Mouse (Mus musculus) lung, postnatal 4 days (tissue): ENCODE data around the gene Gramd1b.
A peak's percentile ranks its signal among the peaks of the same experiment; 100 is the strongest.

Source experiments
- DNase-seq, 2 experiments: peaks; one replicate each; pipeline ENCODE4 v3.0.0; 2021

Gramd1b gene

DNA sequence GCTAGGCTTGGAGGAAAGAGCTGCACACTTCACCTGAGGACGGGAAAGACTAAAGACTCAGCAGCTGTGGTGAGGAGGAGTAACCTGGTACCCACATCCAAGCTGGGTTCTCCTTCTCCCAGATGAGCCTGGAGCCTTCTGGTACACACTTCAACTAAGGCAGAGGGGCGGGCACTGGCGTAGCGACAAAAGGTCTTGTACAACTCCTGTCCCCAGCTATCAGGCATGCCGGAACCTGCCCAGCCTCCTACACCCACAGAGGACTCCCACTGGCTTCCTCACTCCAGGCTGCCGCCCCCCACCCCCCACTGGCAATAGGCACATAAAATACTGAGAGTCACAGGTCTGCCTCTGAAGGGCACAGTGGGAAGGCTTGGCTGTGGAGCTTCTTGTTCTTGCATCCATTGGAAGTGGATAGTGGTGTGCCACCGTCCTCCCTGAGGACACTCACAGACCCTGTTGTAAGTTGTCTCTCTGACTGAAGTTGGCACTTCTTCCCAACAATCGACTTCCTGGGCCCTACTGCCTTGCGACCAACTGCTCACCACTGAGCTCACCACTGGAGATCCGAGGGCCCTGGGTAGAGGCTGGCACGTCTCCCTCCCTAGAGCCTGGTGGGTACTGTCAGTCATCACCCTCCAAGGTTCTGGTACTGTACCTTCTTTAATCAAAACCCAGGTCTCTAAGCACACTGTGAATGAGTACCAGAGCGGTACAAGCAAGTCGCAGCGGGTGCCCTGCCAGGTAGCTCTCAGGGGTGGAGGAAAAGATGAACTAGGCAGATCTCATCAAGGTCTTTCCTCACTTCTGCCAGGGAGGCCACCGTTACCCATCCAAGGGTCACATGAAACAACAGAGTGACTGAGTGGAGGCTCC lies 199.5 kb downstream of the Gramd1b start:
- DNase-seq = no peak

DNA sequence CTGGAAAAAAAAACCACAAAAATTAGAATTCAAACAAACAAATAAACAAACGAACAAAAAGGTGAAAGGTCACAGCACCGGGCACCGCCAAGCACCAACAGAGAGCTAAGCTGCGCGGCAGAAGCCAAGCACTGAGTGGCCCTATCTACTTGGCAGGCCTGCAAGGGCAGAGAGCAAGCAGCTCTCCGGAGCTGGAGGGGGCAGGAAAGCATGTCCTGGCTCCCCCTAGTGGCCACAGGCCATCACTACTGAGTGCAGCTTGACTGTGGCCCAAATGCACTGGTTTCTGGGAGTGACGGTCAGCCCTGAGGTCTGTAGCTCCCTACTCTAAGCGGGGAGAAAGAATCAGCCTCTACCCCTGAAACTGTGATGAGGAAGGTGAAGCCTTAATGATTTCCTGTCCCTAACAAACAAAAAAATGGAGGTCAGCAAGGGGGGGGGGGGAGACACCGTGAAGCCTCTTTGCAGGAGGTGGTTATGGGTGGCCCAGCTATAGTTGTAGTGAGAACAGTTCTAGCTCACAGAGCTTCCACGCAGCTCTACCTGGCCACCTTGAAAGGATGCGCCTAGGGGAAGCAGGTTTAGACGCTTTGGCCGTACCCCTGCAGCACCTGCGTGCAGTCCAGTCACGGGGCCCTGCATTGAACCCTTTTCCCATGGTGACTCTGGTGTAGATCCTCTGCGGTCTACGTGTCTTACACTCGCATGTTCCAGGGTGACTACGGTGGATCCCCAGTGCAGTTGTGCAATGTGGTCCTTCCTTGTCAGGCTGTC lies 200.4 kb downstream of the Gramd1b start:
- DNase-seq = peak; percentile 89 to 90

DNA sequence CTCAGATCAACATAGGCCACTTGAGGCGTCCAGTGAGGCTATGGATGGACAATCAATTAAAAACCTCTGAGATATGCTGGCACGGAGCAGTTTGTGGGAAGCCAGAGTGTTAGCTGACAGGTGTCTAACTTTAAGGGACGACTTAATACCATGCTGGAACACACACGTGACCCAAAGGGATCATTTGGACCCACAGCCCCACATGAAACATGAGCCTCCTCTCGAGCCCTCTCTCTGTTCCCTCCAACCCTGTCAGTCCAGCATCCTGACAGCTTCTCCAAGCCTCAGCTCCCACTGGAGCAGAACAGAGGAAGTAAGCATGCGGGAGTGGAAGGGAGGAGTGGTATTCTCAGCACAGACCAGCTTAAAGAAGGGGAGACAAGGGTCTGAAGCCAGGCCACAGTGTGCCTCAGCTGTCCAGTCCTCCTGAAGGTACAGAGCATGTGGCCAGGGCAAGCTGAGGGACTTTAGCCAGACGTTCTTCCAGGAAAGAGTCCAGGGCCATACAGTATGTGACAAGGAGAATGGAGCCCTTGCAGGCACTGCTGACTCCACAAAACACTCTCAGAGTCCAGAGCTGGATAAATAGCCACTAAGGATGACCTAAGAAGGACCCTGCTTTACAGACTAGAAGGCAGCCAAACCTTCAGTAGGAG lies 204.8 kb downstream of the Gramd1b start:
- DNase-seq = no peak

- DNase-seq = no peak
Observed at GRCm38 (mm10) chr9:40324826-40325225, 206.4 kb downstream of the Gramd1b start.

- no peak for DNase-seq
Observed at GRCm38 (mm10) chr9:40324232-40324792, 206.9 kb downstream of the Gramd1b start.

- no peak for DNase-seq
Observed at GRCm38 (mm10) chr9:40323773-40324172, 207.4 kb downstream of the Gramd1b start.

DNA sequence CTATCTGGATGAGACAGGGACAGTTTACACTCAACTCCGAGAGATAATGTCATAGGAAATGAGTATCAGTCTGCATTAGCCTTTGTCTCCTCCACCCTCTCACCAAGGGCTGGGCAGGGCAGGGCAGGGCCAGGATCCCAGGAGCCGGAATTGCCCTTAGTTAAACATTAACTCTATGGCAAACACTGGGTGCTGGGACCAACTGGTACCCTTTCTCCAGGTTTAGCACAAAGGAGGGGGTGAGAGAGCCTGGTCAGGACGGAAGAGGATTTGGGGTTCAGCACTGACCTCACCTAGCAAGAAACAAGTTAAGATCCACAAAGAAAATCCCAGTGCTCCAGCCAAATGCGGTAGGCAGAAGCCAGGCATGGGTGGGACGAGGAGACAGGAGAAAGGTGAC lies 208.0 kb downstream of the Gramd1b start:
- no peak for DNase-seq

DNA sequence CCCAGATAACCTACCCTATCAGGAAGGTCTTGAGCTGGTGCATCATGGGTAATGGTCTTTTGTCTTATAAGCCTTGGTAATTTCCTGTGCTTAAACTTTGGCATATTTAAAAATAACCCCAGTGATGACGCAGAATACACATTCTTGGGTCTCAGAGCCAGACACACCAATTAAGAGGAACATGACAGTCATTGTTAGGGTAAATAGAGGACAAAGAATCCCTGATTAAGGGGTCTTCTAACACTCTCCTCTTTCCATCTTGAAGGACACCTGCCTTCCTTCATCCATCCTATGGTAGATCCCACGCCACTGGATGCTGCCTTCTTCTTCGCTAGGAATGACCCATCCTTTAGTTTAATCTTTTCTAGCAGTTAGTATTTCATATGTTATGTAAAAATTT lies 208.8 kb downstream of the Gramd1b start:
- DNase-seq = no peak

DNA sequence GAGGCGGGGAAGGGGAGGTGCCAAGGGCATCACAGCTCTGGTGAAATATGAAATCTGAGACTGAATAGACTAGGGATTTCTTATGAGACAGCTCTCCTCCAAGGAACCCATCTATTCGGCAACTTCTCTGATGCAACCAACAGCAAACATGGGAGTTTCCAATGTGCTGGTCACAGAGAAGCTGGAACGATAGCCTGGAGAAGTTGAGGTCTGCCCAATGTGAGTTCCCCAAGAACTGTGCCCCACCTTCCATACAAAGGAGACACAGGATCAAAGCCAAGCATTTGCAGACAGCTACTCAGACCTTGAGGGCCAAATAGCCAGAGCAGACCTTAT lies 209.5 kb downstream of the Gramd1b start:
- no peak for DNase-seq

DNA sequence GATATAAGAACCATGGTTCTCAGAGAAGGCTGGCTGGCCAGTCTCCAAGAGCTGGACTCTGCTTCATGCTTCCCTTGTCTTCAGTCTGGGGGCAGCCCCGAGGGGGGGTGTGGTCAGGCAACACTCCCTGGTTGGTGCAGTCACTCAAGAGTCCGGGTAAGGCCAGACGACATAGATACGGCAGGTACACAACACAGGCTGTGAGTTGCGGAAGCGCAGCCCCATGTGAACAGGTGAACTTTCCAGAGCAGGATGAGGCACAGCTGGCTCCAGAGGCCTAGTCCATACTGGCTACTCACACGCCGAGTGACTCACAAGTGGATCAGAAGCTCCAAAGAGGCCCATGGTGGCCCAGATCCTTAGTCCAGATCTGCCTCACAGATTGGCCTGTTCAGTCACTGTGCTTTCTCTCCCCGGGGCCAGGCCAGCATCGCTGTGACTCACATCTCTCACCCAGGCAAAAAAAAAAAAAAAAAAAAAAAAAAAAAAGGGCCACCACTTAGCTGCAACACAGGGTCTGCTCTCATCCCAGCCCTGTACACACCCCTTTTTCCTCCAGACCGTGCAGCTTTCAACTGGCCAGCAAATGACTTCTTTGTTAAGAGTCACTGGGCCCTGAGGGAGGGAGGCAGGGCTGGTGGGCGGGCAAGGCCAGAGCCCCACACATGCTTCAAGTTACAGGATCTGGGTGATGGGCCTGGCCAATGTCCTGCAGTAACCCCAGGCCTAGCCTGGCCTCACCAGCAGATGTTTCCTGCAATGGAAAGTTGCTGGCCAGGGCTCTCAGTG lies 210.1 kb downstream of the Gramd1b start:
- peak; percentile 86 to 94 for DNase-seq

- no peak for DNase-seq
Observed at GRCm38 (mm10) chr9:40320405-40320804, 210.8 kb downstream of the Gramd1b start.

GRCm38 (mm10) chr9:40318771-40319170 lies 212.4 kb downstream of the Gramd1b start:
- DNase-seq = no peak

DNA sequence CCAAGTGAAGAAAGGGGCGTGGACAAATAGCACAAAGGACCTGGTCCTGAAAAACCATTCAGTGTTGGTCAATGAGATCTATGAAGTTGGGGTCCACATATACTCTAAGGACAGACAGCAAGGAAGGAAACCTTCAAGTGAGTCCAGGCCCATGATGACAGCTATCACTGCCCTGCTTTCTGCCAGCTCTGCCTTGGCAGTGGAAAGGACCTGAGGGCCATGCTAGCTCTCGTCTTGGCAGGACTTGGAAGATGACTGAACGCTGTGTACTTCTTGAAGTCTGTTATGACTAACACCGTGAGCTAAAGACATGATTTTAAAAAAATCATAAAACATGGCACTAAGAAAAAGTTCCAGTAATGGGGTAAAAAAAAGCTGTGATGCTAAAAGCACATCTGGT lies 213.4 kb downstream of the Gramd1b start:
- no peak for DNase-seq

GRCm38 (mm10) chr9:40316865-40317660 lies 214.1 kb downstream of the Gramd1b start:
- peak; percentile 27 to 59 for DNase-seq

- DNase-seq = no peak
Observed at GRCm38 (mm10) chr9:40311813-40312212, 219.4 kb downstream of the Gramd1b start.

- DNase-seq = no peak
Observed at GRCm38 (mm10) chr9:40309876-40310275, 221.3 kb downstream of the Gramd1b start.

DNA sequence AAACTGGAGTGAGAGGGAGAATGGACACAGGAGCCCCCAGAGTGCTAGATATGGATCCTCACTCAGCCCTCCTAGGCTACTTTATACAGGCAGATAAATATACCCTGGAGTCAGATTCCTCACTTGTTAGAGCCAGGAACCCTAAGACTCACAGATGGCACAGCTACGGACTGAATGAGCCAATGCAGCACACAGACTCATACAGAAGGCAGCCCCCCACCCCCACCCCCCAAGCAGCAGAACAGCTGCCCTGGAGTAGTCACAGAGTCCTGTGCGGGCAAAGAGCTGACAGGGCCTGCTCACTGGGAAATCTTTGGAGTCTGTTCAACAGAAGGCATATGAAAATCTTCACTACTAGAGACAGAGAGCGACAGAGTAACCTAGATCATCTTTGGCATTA lies 223.9 kb downstream of the Gramd1b start:
- no peak for DNase-seq

GRCm38 (mm10) chr9:40304243-40304642 lies 226.9 kb downstream of the Gramd1b start:
- DNase-seq = no peak

- no peak for DNase-seq
Observed at GRCm38 (mm10) chr9:40302375-40302774, 228.8 kb downstream of the Gramd1b start.

DNA sequence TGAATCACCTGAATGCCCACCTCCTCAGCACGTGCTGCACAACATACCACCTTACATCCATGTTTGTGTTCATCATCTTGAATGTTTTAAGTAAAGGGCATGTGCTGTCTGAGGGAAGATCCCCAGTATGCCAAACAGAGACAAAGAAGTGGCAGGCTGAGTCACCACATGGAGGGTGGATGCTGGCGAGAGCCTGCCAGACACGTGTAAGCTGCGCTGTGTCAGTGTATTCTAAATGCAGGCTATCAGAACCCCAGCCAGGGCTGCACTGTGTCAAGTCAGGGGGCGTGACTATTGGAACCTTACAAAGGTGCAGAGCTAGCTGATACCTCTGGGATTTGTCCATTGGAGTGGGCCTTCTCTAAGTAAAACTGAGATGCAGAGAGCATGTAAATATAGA lies 229.7 kb downstream of the Gramd1b start:
- DNase-seq = no peak
